Mouse (Mus musculus) kidney, embryonic 14.5 days (tissue): ENCODE data around the gene Ccl22. TPM values are rescaled to one million over a fixed set of nuclear protein-coding genes. Genes with fewer than 3 reads are reported as not detected.
A peak's percentile ranks its signal among the peaks of the same experiment; 100 is the strongest.

Experiments used
- ATAC-seq: fragments of 200-750 bp; cut with Nextera tagmentation; 2 replicates; pipeline ENCODE4 v1.8.0; 2017; ENCODE audit warnings: moderate number of reproducible peaks, mild to moderate bottlenecking, moderate TSS enrichment, moderate library complexity; ENCODE audit not compliant: low FRiP score, low TSS enrichment
- H3K27ac ChIP-seq: fragments of 300-500 bp; sonication (generic); 2 replicates; pipeline ENCODE4 v1.5.1; 2014; ENCODE audit warnings: low read depth, mild to moderate bottlenecking, low read length, moderate library complexity, mixed read lengths
- H3K27me3 ChIP-seq: fragments of 300-500 bp; sonication (generic); 2 replicates; pipeline ENCODE4 v1.6.1; 2014; ENCODE audit warnings: mild to moderate bottlenecking, low read length; ENCODE audit not compliant: control insufficient read depth, insufficient read depth
- H3K36me3 ChIP-seq: fragments of 300-500 bp; sonication (generic); 2 replicates; pipeline ENCODE4 v1.6.1; 2014; ENCODE audit warnings: low read length, mixed read lengths; ENCODE audit not compliant: control insufficient read depth, insufficient read depth
- H3K4me1 ChIP-seq: fragments of 300-500 bp; sonication (generic); 2 replicates; pipeline ENCODE4 v1.6.1; 2014; ENCODE audit warnings: low read length, mixed read lengths; ENCODE audit not compliant: control insufficient read depth, insufficient read depth
- H3K4me2 ChIP-seq: fragments of 300-500 bp; sonication (generic); replicated peaks from 2 replicates; pipeline ENCODE4 v1.6.1; 2014; ENCODE audit warnings: low read depth, mild to moderate bottlenecking, low read length
- H3K4me3 ChIP-seq: fragments of 300-500 bp; sonication (generic); 2 replicates; pipeline ENCODE4 v1.5.1; 2014; ENCODE audit warnings: mild to moderate bottlenecking, low read length
- H3K9ac ChIP-seq: fragments of 300-500 bp; sonication (generic); 2 replicates; pipeline ENCODE4 v1.6.1; 2014; ENCODE audit warnings: low read depth, mild to moderate bottlenecking, low read length, moderate library complexity
- H3K9me3 ChIP-seq: fragments of 300-500 bp; sonication (generic); 2 replicates; pipeline ENCODE4 v1.6.1; 2016; ENCODE audit warnings: low read length; ENCODE audit not compliant: control insufficient read depth
- WGBS: fragments of 180-500 bp; shearing (Covaris S2); extraction: QIAGEN DNeasy Blood & Tissue Kit; methylation state at CpG from one replicate; pipeline ENCODE4 v1.1.7; 2014; 5-methylcytosine and 5-hydroxymethylcytosine counted together
- polyA plus RNA-seq: library from polyadenylated mRNA; unstranded; fragments of >200 nt; fragmentation: Nextera tagmentation; extraction: Ambion mirVana; gene quantifications from 2 replicates; pipeline ENCODE4 v1.2.1, GENCODE M21; 2014

Ccl22 gene
- polyA plus RNA-seq, 1 experiment from 2014 or later, result not detected

DNA sequence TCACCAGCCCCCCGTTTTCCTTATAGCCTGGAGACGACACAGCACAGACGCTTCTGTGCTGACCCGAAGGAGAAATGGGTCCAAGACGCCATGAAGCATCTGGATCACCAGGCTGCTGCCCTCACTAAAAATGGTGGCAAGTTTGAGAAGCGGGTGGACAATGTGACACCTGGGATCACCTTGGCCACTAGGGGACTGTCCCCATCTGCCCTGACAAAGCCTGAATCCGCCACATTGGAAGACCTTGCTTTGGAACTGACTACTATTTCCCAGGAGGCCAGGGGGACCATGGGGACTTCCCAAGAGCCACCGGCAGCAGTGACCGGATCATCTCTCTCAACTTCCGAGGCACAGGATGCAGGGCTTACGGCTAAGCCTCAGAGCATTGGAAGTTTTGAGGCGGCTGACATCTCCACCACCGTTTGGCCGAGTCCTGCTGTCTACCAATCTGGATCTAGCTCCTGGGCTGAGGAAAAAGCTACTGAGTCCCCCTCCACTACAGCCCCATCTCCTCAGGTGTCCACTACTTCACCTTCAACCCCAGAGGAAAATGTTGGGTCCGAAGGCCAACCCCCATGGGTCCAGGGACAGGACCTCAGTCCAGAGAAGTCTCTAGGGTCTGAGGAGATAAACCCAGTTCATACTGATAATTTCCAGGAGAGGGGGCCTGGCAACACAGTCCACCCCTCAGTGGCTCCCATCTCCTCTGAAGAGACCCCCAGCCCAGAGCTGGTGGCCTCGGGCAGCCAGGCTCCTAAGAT, 34.3 kb downstream of the Ccl22 start:
- no peak for ATAC-seq
- H3K36me3 ChIP-seq, result no peaks in the 10 kb centered on the region
- no peaks in the 10 kb centered on the region for H3K27me3 ChIP-seq
- no peak overlapping the region for H3K27ac ChIP-seq
- H3K9me3 ChIP-seq, result no peaks in the 10 kb centered on the region
- H3K4me2 ChIP-seq, result no peak overlapping the region
- 93% methylated on average over 16 of the region's 16 CpGs for WGBS
- no peak overlapping the region for H3K9ac ChIP-seq
- no peak overlapping the region for H3K4me3 ChIP-seq
- H3K4me1 ChIP-seq, result peaks cover 15% of the 10 kb centered on the region

DNA sequence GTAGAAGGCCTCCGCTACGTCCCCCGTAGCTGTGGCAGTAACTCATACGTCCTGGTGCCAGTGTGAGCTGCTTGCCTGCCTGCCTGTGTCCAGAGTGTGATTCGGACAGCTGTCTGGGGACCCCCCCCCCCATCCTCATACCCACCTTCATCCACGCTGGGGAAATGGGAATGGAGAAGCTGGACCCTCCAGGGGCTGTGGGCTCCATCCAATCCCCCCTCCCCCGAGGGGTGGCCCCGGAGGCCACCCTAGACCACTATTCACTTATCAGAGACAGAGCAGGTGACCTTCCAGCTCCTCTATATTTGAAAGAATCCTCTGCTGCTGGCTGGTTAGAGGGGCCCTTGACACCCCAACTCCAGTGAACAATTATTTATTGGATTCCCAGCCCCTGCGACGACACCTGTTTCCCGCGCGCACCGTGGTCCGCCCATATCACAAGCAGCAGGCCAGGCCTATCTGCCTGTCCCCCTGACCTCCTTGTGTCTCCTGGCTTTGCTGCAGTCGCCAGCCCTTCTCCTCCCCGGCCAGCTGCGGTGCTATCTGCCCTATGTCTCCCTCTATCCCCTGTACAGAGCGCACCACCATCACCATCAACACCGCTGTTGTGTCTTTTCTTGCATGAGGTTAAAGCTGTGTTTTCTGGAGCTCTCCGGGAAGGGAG, 35.2 kb downstream of the Ccl22 start:
- no peaks in the 10 kb centered on the region for H3K36me3 ChIP-seq
- H3K9ac ChIP-seq, result no peak overlapping the region
- ATAC-seq, result no peak
- no peak overlapping the region for H3K4me2 ChIP-seq
- H3K9me3 ChIP-seq, result no peaks in the 10 kb centered on the region
- no peaks in the 10 kb centered on the region for H3K27me3 ChIP-seq
- H3K4me1 ChIP-seq, result peaks cover 15% of the 10 kb centered on the region
- no peak overlapping the region for H3K4me3 ChIP-seq
- H3K27ac ChIP-seq, result no peak overlapping the region
- WGBS, result 80% methylated on average over 21 of the region's 21 CpGs

DNA sequence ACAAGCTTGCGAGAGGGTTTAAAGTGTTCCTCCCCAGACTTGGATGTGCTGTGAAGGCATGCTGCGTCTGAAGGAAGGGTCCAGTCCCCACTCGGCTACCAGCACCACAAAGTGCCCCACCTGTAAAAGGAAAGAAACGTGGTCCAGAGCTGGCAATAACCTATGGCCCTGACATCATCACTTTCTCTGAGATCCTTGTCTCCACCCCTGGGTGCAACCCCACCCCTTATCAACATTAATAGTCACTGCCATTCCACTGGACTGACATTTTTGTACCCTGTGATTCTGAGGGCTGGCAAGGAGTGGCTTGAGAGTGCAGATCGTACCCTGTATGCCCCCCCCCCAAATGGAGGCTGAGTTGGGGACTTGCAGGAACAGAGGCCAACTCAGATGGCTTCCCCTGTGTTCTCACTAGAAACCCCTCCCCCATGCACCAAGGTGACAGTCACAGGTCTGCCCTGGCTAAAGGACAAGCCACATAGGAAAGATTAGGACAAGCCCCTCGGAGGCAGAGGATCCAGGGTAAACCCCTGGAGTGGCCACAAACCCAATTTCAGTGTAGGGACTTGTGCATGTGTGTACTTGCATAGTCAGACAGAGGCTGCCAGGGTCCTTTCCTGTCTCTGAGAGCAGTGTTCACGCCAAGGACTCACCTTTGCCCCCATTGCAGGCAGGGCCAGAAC, 35.9 kb downstream of the Ccl22 start:
- ATAC-seq, result no peak
- Histone ChIP-seq H3K4me2 (peak overlapping the region; percentile 25), H3K27ac (no peak overlapping the region), H3K4me1 (peaks cover 15% of the 10 kb centered on the region), H3K27me3 (no peaks in the 10 kb centered on the region), H3K9ac (no peak overlapping the region), H3K9me3 (no peaks in the 10 kb centered on the region), H3K36me3 (no peaks in the 10 kb centered on the region), H3K4me3 (no peak overlapping the region)
- 65% methylated on average over 7 of the region's 7 CpGs for WGBS

GRCm38 (mm10) chr8:94781838-94782235, 36.4 kb downstream of the Ccl22 start:
- peaks cover 15% of the 10 kb centered on the region for H3K4me1 ChIP-seq
- peak overlapping the region; percentile 25 for H3K4me2 ChIP-seq
- H3K9ac ChIP-seq, result no peak overlapping the region
- no peak overlapping the region for H3K4me3 ChIP-seq
- H3K9me3 ChIP-seq, result no peaks in the 10 kb centered on the region
- H3K36me3 ChIP-seq, result no peaks in the 10 kb centered on the region
- no peaks in the 10 kb centered on the region for H3K27me3 ChIP-seq
- 7% methylated on average over 11 of the region's 11 CpGs for WGBS
- peak; percentile 84 for ATAC-seq
- no peak overlapping the region for H3K27ac ChIP-seq

GRCm38 (mm10) chr8:94783890-94784289, 38.5 kb downstream of the Ccl22 start:
- 70% methylated on average over 4 of the region's 4 CpGs for WGBS
- Histone ChIP-seq H3K4me3 (no peak overlapping the region), H3K27ac (no peak overlapping the region), H3K4me2 (no peak overlapping the region), H3K4me1 (peaks cover 8% of the 10 kb centered on the region), H3K36me3 (no peaks in the 10 kb centered on the region), H3K9ac (no peak overlapping the region), H3K27me3 (no peaks in the 10 kb centered on the region), H3K9me3 (no peaks in the 10 kb centered on the region)
- no peak for ATAC-seq

DNA sequence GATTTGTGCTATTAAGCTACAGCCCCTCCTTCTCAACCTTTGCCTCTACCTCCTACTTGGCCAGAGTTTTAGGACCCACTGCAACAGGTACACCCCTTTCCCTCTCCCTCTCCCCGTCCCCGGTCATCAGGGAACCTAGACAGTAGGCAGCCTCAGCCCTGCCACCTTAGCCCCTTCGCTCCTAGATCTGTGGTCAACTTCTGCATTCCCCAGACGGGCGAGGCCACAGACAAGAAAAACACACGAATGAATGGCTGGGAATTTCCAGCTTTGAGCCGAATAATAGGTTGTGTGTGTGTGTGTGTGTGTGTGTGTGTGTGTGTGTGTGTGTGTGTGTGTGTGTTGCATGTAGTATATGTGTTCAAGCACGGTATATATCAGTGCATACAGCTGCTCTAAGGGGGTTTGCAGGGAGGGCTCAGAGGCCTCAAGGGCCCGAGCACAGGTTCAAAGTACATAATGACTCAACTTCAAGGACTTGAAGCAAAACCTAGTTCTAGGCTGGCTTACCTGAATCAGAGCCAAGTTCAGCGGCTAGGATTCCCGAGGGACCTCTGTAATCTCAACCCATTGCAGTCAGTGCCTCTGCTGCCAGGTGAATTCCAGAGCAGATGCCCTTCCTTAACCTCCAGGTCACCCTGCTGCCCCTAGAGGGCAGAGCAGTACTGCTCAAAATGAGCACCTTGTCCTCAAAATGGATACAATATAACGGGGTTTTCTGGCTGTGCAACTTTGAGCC, 40.0 kb downstream of the Ccl22 start:
- Histone ChIP-seq H3K27ac (no peak overlapping the region), H3K9ac (no peak overlapping the region), H3K4me1 (peaks cover 8% of the 10 kb centered on the region), H3K4me3 (no peak overlapping the region), H3K9me3 (no peaks in the 10 kb centered on the region), H3K27me3 (no peaks in the 10 kb centered on the region), H3K4me2 (no peak overlapping the region), H3K36me3 (no peaks in the 10 kb centered on the region)
- WGBS, result 69% methylated on average over 12 of the region's 12 CpGs
- ATAC-seq, result no peak

GRCm38 (mm10) chr8:94785995-94786595, 40.7 kb downstream of the Ccl22 start:
- no peak for ATAC-seq
- peaks cover 8% of the 10 kb centered on the region for H3K4me1 ChIP-seq
- 71% methylated on average over 6 of the region's 6 CpGs for WGBS
- H3K27me3 ChIP-seq, result no peaks in the 10 kb centered on the region
- H3K9me3 ChIP-seq, result no peaks in the 10 kb centered on the region
- H3K4me2 ChIP-seq, result no peak overlapping the region
- H3K36me3 ChIP-seq, result no peaks in the 10 kb centered on the region
- H3K4me3 ChIP-seq, result no peak overlapping the region
- no peak overlapping the region for H3K27ac ChIP-seq
- H3K9ac ChIP-seq, result no peak overlapping the region

GRCm38 (mm10) chr8:94787524-94788501, 42.4 kb downstream of the Ccl22 start:
- WGBS, result 55% methylated on average over 15 of the region's 15 CpGs
- Histone ChIP-seq H3K36me3 (no peaks in the 10 kb centered on the region), H3K27ac (no peak overlapping the region; the same call in 1 of the 2 replicates)

More at GRCm38 (mm10) chr8:94787524-94788501, 42.4 kb downstream of the Ccl22 start:
- 0 out of 2 replicates have a peak, but pooled peaks have one; percentile 46 for ATAC-seq
- Histone ChIP-seq H3K4me3 (no peak overlapping the region), H3K4me2 (no peak overlapping the region), H3K9me3 (no peaks in the 10 kb centered on the region), H3K9ac (no peak overlapping the region), H3K27me3 (no peaks in the 10 kb centered on the region), H3K4me1 (no peaks in the 10 kb centered on the region)
